Mouse (Mus musculus) hindbrain, embryonic 11.5 days (tissue): ENCODE measurements around the gene Pde7b. TPM values are rescaled to one million over a fixed set of nuclear protein-coding genes. Genes with fewer than 3 reads are reported as not detected.
A peak's percentile ranks its signal among the peaks of the same experiment; 100 is the strongest.

Experiments used
- ATAC-seq: fragments of 200-750 bp; cut with Nextera tagmentation; 2 replicates; pipeline ENCODE4 v1.8.0; 2017; ENCODE audit warnings: mild to moderate bottlenecking, moderate TSS enrichment, moderate library complexity; ENCODE audit not compliant: low FRiP score
- DNase-seq: peaks from one replicate; pipeline ENCODE4 v3.0.0-alpha.2; 2015; ENCODE audit warnings: low spot score
- H3K27ac ChIP-seq: fragments of 300-500 bp; sonication (generic); 2 replicates; pipeline ENCODE4 v1.5.1; 2014; ENCODE audit warnings: mild to moderate bottlenecking, low read depth, low read length
- H3K27me3 ChIP-seq: fragments of 300-500 bp; sonication (generic); 2 replicates; pipeline ENCODE4 v1.6.1; 2014; ENCODE audit warnings: mild to moderate bottlenecking, low read length, moderate library complexity, mixed read lengths; ENCODE audit not compliant: control insufficient read depth, insufficient read depth
- H3K36me3 ChIP-seq: fragments of 300-500 bp; sonication (generic); 2 replicates; pipeline ENCODE4 v1.6.1; 2014; ENCODE audit warnings: mild to moderate bottlenecking, low read length, moderate library complexity, mixed read lengths; ENCODE audit not compliant: control insufficient read depth, insufficient read depth
- H3K4me1 ChIP-seq: fragments of 300-500 bp; sonication (generic); replicated peaks from 2 replicates; pipeline ENCODE4 v1.6.1; 2014; ENCODE audit warnings: low read length, mixed read lengths; ENCODE audit not compliant: control insufficient read depth, insufficient read depth
- H3K4me2 ChIP-seq: fragments of 300-500 bp; sonication (generic); replicated peaks from 2 replicates; pipeline ENCODE4 v1.6.1; 2014; ENCODE audit warnings: mild to moderate bottlenecking, low read depth, low read length
- H3K4me3 ChIP-seq: fragments of 300-500 bp; sonication (generic); 2 replicates; pipeline ENCODE4 v1.5.1; 2014; ENCODE audit warnings: low read depth, low read length
- H3K9ac ChIP-seq: fragments of 300-500 bp; sonication (generic); 2 replicates; pipeline ENCODE4 v1.6.1; 2014; ENCODE audit warnings: low read depth, low read length
- H3K9me3 ChIP-seq: fragments of 300-500 bp; sonication (generic); 2 replicates; pipeline ENCODE4 v1.6.1; 2016; ENCODE audit warnings: low read length; ENCODE audit not compliant: control insufficient read depth
- WGBS: fragments of 180-500 bp; shearing (Covaris S2); extraction: QIAGEN DNeasy Blood & Tissue Kit; methylation state at CpG from one replicate; pipeline ENCODE4 v1.1.7; 2014; 5-methylcytosine and 5-hydroxymethylcytosine counted together
- polyA plus RNA-seq: library from polyadenylated mRNA; unstranded; fragments of >200 nt; fragmentation: Nextera tagmentation; extraction: Ambion mirVana; gene quantifications from 2 replicates; pipeline ENCODE4 v1.2.1, GENCODE M21; 2014

Gene Pde7b
- polyA plus RNA-seq, 1 experiment from 2014 or later = 3.4 TPM

DNA sequence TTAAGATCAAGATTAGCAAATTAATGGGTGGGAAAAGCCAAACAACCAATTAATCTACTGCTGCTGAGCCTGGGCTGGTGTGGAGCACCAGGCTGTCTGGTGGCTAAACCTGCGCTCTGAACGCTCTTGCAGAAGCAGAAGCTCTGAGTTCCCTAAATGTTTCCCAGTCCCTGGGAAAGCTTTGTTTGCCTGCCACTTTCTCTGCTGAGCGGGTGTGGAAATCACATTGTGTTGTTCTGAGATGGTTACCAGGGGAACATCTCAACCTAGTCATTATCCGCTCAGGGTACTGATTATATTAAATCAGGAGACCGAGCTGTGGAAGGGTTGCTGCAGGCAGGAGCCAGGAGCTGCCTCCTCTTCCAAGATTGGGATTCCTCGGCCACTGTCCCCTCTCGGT, 250.0 kb downstream of the Pde7b start:
- H3K9me3 ChIP-seq = no peaks in the 10 kb centered on the region
- no peak overlapping the region for H3K9ac ChIP-seq
- H3K4me2 ChIP-seq = no peak overlapping the region
- H3K4me1 ChIP-seq = 0 out of 2 replicates have a peak, but pooled peaks cover 2% of the 10 kb centered on the region
- H3K4me3 ChIP-seq = no peak overlapping the region
- H3K27ac ChIP-seq = no peak overlapping the region
- WGBS = 31% methylated on average over 7 of the region's 7 CpGs
- no peaks in the 10 kb centered on the region for H3K36me3 ChIP-seq
- no peaks in the 10 kb centered on the region for H3K27me3 ChIP-seq
- DNase-seq (peak; percentile 28), ATAC-seq (peak; percentile 38; the same call in 1 of the 2 replicates)

DNA sequence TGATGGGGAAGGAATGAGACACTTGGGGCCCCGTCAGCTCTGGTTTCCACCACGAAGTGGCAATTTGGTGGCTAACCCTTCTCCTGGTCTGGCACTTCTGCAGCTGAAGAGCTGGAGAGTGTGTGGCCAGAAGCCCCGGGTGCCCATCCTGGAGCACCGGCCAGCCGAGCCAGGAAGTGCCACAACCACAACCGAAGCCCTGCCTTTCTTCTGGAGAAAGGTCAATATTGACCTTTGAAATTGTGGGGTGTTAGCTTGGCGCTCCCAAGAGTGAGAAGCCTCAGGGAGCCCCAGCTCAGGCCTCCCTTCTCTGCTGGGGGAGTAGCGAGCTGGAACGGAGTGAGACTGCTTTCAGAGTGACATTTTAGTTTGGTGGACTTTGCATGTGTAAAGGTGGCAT, 250.8 kb downstream of the Pde7b start:
- Histone ChIP-seq H3K4me1 (0 out of 2 replicates have a peak, but pooled peaks cover 2% of the 10 kb centered on the region), H3K4me3 (no peak overlapping the region), H3K4me2 (no peak overlapping the region), H3K27ac (no peak overlapping the region), H3K9me3 (no peaks in the 10 kb centered on the region), H3K9ac (no peak overlapping the region), H3K27me3 (no peaks in the 10 kb centered on the region), H3K36me3 (no peaks in the 10 kb centered on the region)
- no peak for DNase-seq
- no peak for ATAC-seq
- WGBS = 65% methylated on average over 9 of the region's 9 CpGs

DNA sequence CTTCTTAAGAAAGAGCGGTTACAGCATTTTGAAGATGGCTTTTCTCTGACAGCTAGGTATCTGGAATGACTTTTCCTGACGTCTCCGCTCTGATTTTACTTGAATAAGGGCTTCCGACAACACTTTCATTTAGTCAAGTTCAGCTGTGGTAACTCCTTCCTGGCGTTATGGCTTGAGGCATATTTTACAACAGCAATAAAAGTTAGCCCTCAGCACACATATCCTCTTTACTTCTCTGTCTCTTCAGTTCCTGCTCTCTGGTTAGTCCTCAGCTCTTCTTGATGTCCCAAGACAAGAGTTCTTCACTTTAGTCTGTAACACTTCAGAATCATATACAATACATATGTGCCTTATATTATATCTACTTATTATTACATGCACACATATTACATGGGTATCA, 251.4 kb downstream of the Pde7b start:
- WGBS = 95% methylated on average over 5 of the region's 5 CpGs
- Histone ChIP-seq H3K27ac (no peak overlapping the region), H3K36me3 (no peaks in the 10 kb centered on the region), H3K4me2 (no peak overlapping the region), H3K27me3 (no peaks in the 10 kb centered on the region), H3K4me3 (no peak overlapping the region), H3K4me1 (0 out of 2 replicates have a peak, but pooled peaks cover 2% of the 10 kb centered on the region), H3K9me3 (no peaks in the 10 kb centered on the region), H3K9ac (no peak overlapping the region)
- DNase-seq (no peak), ATAC-seq (no peak)

DNA sequence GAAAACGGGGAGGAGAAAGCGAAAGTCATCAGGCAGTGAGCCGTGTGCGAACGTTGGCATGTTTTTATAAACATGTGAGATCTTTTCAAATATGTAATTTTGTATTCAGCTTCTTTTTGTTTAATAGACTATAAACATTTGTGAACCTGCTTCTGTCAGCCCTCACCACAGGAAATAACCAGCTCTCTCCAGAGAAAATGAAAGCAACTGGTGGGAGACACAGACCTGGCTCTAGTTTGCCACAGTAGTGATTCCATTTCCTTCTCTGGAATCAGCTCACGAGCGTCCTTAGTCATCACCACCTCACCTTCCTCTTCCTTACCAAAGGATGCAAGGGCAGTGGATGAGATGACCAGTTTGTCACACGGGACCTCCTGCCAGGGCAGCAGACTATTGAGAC, 252.9 kb downstream of the Pde7b start:
- ATAC-seq (no peak), DNase-seq (no peak)
- Histone ChIP-seq H3K27me3 (no peaks in the 10 kb centered on the region), H3K27ac (no peak overlapping the region), H3K36me3 (no peaks in the 10 kb centered on the region), H3K4me2 (no peak overlapping the region), H3K9me3 (no peaks in the 10 kb centered on the region), H3K4me1 (0 out of 2 replicates have a peak, but pooled peaks cover 2% of the 10 kb centered on the region), H3K9ac (no peak overlapping the region), H3K4me3 (no peak overlapping the region)
- 86% methylated on average over 8 of the region's 8 CpGs for WGBS

DNA sequence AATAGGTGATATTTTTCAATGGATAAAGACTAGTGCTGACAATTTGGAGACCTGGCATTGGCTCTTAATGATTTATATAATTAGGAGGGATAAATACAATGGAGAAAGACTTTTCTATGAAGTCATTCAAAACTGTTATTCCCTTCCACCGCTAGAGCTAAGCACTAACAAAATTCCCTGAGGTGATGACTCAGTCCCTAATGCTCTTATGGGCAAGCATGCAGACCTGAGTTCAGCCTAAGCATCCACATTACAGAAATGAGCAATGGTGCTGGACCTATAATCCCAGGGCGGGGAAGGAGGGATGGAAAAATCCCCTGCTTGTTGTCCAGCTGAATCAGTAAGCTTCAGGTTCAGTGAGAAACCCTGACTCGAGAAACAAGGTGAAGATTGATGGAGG, 260.2 kb downstream of the Pde7b start:
- Histone ChIP-seq H3K4me1 (no peaks in the 10 kb centered on the region), H3K27ac (no peak overlapping the region), H3K4me3 (no peak overlapping the region), H3K4me2 (no peak overlapping the region), H3K9ac (no peak overlapping the region), H3K27me3 (no peaks in the 10 kb centered on the region), H3K9me3 (no peaks in the 10 kb centered on the region), H3K36me3 (no peaks in the 10 kb centered on the region)
- ATAC-seq (no peak), DNase-seq (no peak)
- 83% methylated on average over 3 of the region's 3 CpGs for WGBS

DNA sequence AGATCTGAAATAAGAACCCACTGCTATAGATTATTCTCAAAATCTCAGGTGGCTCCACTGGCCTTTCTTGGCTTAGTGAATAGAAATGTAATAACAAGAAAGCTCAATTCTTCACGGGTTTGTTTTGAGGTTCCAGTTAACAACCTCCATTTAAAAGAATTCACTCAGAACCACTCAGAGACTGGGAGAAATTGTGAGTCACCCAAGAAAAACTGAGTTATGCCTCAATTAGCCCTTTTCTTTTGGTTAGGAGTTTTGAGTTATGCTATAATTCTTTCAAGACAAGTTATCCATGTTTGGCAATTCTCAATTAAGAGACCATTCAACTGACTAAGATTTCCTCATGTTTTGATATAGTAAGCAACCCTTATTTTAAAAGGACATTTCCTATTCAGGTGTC, 260.9 kb downstream of the Pde7b start:
- H3K27me3 ChIP-seq = no peaks in the 10 kb centered on the region
- 87% methylated on average over 1 of the region's 1 CpGs for WGBS
- no peak overlapping the region for H3K4me2 ChIP-seq
- H3K4me3 ChIP-seq = no peak overlapping the region
- no peak overlapping the region for H3K9ac ChIP-seq
- H3K9me3 ChIP-seq = no peaks in the 10 kb centered on the region
- no peaks in the 10 kb centered on the region for H3K36me3 ChIP-seq
- no peaks in the 10 kb centered on the region for H3K4me1 ChIP-seq
- DNase-seq (no peak), ATAC-seq (no peak)
- H3K27ac ChIP-seq = no peak overlapping the region

DNA sequence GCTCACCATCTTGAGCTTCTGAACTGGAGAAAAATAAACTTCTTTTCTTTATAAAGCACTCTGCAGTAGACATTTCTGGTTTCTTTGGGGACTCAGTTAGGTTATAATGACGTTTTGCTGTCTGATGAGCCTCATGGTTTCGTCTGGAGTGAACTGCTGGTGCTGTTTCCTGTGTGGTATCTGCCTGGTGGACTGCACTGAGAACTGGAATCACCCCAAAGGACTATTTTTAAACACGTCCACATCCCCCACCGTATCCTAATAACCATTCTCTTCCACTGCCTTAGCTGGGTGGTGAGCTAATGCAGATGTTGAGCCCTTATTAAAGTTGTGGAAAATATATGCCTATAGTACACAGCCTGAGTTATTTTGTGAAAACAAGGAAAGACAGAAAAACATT, 262.3 kb downstream of the Pde7b start:
- ATAC-seq (no peak), DNase-seq (no peak)
- H3K27ac ChIP-seq = no peak overlapping the region
- no peaks in the 10 kb centered on the region for H3K36me3 ChIP-seq
- no peaks in the 10 kb centered on the region for H3K4me1 ChIP-seq
- H3K27me3 ChIP-seq = no peaks in the 10 kb centered on the region
- no peaks in the 10 kb centered on the region for H3K9me3 ChIP-seq
- H3K4me3 ChIP-seq = no peak overlapping the region
- no peak overlapping the region for H3K4me2 ChIP-seq
- WGBS = 79% methylated on average over 4 of the region's 4 CpGs
- no peak overlapping the region for H3K9ac ChIP-seq

DNA sequence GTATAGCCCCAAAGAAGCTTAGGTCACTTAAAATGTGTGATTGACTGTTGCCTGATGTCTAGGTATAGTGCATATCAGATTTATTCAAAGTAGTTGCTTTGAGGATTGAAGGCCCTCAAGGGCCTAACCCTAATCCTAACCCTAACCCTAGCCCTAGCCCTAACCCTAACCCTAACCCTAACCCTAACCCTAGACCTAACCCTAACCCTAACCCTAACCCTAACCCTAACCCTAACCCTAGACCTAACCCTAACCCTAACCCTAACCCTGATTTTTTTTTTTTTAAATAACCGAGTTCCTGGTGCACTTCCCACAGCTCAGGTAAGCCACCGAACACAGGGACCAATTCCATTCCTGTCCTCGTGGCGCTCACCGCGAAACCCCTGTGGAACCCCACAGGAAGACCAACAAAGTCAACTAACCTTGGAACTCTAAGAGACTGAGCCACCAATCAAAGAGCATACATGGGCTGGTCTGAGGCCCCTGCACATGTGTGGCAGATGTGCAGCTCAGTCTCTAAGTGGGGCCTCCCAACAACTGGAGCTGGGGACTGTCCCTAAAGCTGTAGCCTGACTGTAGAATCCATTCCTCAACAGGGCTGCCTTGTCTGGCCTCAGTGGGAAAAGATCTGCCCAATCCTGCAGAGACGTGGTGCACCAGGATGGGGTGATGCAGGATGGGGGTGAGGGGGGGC, 265.1 kb downstream of the Pde7b start:
- H3K4me2 ChIP-seq = no peak overlapping the region
- H3K9me3 ChIP-seq = no peaks in the 10 kb centered on the region
- ATAC-seq = no peak
- no peak overlapping the region for H3K4me3 ChIP-seq
- H3K27me3 ChIP-seq = no peaks in the 10 kb centered on the region
- no peak for DNase-seq
- no peak overlapping the region for H3K9ac ChIP-seq
- no peaks in the 10 kb centered on the region for H3K36me3 ChIP-seq
- WGBS = 94% methylated on average over 7 of the region's 7 CpGs
- H3K4me1 ChIP-seq = no peaks in the 10 kb centered on the region
- no peak overlapping the region for H3K27ac ChIP-seq

DNA sequence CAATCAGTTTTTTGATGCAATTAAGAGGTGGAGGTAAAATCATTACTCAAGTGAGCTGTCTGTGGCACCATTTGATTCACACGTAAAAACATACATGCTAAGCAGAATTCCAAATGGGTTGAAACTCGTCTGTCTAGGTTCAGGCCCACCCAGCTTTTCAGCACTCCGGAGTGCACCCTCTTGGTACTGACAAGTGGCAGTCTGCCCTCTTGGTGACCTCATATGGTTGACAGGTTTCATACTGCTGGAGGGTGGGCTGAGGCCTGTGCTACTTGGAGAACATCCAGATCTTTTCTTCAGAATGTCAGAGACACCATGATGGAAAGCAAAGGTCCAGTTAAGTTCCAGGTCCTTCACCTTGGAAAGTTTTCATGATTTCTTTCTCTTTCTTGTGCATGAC, 265.7 kb downstream of the Pde7b start:
- H3K4me3 ChIP-seq = no peak overlapping the region
- no peaks in the 10 kb centered on the region for H3K27me3 ChIP-seq
- 82% methylated on average over 3 of the region's 3 CpGs for WGBS
- DNase-seq = no peak
- ATAC-seq = no peak
- H3K9me3 ChIP-seq = no peaks in the 10 kb centered on the region
- no peak overlapping the region for H3K9ac ChIP-seq
- H3K27ac ChIP-seq = no peak overlapping the region
- no peaks in the 10 kb centered on the region for H3K36me3 ChIP-seq
- H3K4me2 ChIP-seq = no peak overlapping the region
- H3K4me1 ChIP-seq = no peaks in the 10 kb centered on the region
